Mouse (Mus musculus): Measurements from ENCODE around the gene Catsper2.

Catsper2 gene

GRCm38 (mm10) chr2:121413387-121414042 is at the start of gene Catsper2, which contains the start of gene Pdia3:
Gene Catsper2, minus strand, starts transcription at chr2:121413792.
Gene Pdia3, plus strand, starts transcription at chr2:121413775.
- DNase-seq = peak; percentile 95

DNA sequence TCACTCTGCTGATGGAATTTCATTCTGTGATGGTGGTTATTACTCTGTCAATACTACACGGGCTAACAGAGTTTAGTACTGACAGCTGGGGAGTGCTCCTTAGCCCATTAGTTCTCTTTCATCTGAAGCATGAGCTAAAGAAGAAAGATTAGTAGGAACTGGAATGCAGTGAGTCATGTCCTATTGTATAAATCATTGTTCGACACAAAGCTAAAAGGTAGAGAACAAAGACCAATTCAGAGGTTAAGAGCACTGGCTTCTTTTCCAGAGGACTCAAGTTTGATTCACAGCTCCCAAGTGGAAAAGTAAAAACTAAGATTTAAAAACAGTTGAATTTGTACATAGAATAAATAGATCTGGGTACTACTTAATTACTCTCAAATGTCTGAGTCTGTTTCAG is 46.5 kb upstream of the Catsper2 start:
- DNase-seq = no peak

DNA sequence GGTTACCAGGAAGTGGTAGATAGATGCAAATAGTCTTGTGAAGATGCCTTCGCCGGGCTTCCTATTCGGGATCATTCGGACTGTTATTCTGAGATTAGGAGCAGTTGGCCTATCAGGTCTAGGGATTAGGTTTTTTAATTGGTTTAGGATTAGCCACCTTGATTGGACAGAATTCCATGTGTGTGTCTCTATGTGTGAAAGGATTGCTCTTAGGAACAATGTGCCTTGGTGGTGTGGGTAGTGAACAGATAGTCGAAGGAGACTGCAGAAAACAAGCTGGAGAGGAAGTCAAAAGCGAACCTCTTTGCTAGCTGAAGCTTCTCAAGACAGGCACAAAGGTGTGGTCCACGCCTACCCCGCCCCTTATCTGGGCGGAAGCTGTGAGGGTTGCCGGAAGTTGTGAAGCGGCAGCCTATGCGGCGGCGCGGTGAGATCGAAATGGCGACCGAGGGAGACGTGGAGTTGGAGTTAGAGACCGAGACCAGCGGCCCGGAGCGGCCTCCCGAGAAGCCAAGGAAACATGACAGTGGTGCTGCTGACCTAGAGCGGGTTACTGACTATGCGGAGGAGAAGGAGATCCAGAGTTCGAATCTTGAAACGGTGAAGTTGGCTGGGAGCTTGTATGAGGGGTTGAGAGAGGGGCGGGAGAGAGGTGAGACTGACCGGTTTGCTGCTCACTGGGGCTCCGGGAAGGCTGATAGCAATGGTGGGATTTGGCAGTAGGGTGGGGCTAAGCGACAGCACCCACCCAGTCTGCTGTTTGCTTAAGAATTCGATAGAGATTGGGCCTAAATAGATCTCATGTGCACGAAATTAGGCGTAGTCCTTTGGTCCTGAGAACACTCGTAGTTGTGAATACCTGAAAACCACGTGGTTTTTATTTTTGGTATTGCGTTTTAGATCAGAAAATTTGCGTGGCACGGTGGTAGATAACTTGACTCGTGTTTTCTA is 43.4 kb upstream of the Catsper2 start, which contains the start of gene Serinc4:
Gene Serinc4 (minus strand): TSS at position 90 of the 951 bp plus-strand sequence.
- DNase-seq = peak; percentile 78

DNA sequence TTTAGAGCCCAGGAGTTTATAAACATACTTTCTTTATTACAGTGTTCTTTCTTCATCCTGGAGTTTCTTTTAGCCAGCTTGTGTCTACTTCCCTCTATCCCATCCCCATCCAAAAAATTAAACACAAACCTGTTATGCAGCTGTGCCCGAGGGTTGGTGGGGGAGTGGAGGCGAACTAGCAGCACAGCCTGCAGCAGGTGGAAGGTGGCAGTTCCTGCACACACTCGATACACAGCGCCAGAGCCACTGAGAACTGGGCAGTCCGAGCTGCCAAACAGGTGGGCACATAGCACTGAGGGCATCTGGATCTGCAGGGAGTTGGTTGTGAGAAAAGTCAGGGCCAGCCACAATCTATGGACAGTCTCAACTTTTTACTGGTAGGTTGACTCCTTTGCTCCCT is 41.9 kb upstream of the Catsper2 start:
- no peak for DNase-seq

- DNase-seq = no peak
Measured at GRCm38 (mm10) chr2:121453917-121454316, 40.3 kb upstream of the Catsper2 start.

DNA sequence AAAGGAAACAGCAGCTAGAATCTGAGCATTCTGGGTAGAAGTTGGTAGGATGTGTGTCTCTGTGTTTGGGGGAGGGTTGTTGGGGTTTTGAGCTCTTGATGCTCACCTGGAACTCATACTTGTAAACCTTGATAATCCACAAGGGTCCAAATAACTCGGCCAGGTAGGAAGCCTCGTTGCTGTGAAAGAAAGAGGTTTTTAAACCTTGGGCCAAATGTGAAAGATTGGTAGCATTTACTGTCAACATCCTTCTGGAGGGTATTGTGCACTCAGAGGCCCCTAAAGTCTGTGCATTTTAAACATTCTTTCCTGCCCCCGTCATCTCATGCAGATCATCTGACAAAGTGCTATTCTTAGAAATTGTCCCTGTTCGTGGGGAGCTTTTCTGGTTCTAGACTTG is 39.4 kb upstream of the Catsper2 start, which contains the start of gene Hypk:
Gene Hypk (plus strand): TSS at position 301 of the 400 bp plus-strand sequence.
- no peak for DNase-seq

- DNase-seq = no peak
Measured at GRCm38 (mm10) chr2:121452361-121452760, 38.8 kb upstream of the Catsper2 start.

- DNase-seq = no peak
Measured at GRCm38 (mm10) chr2:121450093-121450492, 36.5 kb upstream of the Catsper2 start.

DNA sequence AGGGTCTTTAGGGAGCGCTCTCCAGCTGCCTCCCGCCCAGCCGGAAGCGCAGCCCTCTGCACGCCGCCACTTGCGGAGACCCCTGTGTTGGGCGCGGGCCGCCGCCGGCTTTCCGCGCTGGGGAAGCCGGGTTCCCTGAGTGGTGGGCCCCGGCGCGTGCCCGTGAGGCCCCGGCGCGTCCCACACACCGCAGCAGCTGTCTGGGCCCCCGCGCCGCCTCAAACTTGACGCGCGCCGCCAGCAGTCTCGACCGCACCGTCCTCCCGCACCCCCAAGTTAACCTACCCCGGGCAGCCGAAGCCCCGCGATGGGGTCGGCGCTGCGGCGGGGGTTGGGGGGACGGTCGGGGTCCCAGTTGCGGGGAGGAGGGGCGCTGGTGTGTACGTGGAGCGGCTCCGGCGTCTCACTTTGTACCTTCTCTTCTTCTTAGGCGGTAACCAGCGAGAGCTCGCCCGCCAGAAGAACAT is 36.0 kb upstream of the Catsper2 start:
- DNase-seq = peak; percentile 51

GRCm38 (mm10) chr2:121448739-121449535 is 35.3 kb upstream of the Catsper2 start, which contains the start of gene Serf2:
Gene Serf2, plus strand, starts transcription at chr2:121449195.
- peak; percentile 98 for DNase-seq

DNA sequence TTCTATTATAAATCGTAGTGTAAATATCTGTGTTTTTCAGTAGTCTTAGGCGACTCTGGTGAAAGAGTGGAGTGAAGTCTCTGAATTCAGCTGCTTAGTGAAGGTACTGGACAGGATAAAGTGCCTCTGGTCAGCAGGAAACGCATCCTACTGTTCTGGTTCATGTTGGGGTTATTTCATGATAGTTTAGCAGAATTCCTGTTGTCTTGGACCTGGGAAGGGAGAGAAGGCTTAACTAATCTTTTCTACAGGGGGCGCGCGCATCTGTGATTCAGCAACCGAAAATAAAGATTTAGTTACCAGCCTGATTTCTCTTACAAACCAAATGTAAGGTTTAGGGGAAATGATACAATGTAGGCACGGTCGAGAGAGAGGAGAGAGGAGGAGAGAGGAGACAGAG is 34.5 kb upstream of the Catsper2 start:
- DNase-seq = no peak

- DNase-seq = no peak
Measured at GRCm38 (mm10) chr2:121447006-121447405, 33.4 kb upstream of the Catsper2 start.

- no peak for DNase-seq
Measured at GRCm38 (mm10) chr2:121446506-121446905, 32.9 kb upstream of the Catsper2 start.

- DNase-seq = no peak
Measured at GRCm38 (mm10) chr2:121445117-121445516, 31.5 kb upstream of the Catsper2 start.

GRCm38 (mm10) chr2:121444178-121444577 is 30.6 kb upstream of the Catsper2 start, which contains the start of gene Ell3:
Gene Ell3, minus strand, starts transcription at chr2:121444278.
- no peak for DNase-seq

DNA sequence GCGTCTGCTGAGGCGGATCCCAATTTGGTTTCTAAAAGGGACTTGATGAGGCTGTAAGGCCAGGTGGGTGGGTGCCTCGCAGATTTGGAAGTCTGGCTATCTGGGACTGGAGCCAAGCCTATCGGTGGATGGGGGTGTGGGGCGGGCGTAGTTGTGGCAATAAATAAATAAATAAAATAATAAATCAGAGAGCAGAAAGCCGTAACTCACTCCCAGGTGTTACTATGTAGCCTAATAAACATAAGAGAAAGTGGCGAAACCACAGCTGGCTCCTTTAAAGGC is 29.4 kb upstream of the Catsper2 start:
- DNase-seq = no peak

GRCm38 (mm10) chr2:121442259-121443067 is 28.9 kb upstream of the Catsper2 start:
- no peak for DNase-seq

DNA sequence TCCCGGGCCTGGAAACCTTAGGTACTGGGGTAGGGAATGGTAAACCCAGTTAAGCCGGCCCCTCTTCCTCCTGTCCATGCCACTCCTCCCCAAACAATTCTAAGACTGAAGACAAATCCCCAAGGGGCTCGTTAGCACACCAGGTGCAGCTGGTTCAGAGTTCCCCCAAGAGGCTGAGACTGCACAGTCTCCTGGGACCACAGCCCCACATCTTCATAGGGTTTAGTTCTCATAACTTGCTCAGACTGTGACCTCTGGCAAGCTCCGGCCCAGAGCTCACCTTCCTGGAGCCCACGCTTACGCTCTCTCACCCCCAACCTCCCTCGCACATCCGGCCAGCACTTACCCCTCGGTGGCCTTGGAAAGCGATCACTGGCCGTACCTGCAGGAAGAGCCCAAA is 28.2 kb upstream of the Catsper2 start:
- DNase-seq = no peak

DNA sequence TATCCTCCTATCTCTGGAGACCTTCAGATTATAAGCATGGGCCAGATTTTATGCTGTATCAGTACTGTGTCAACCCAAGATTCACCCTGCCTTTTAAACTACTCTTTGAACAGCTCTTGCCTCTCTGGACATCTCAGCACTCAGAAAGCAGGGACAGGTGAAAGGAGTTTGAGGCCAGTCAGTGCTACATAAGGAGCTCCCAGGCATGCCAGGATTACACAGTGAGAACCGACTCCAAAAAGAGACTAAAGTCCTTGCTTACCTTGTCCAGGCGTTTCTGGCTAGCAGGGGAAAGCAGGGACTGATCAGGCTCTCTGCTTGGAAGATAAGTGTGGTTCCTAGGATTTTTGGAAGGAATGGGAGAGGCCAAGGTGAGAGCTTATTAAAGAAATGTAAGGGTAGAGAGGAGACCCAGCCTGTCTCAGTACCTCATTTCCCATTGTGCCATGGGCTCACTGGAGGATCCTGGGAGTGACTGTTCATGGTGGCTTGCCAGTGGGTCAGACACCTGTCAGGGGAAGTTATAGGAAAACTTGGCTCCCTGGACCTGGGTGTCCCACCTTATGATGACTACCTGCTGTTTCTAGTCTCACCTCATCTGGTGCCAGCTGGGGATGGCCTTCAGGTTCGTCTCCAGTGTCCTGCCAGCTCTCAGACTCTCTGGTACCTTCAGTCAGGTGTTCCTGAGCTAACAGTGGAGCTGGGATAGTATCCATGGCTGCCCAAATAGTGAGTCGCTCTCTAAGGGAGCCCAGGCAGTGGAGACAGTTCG is 27.4 kb upstream of the Catsper2 start:
- DNase-seq = no peak

- no peak for DNase-seq
Measured at GRCm38 (mm10) chr2:121439746-121440145, 26.2 kb upstream of the Catsper2 start.

- no peak for DNase-seq
Measured at GRCm38 (mm10) chr2:121434854-121435253, 21.3 kb upstream of the Catsper2 start.

Data from right cerebral cortex, postnatal 14 days (tissue).